Mouse (Mus musculus): ENCODE results near the gene Mn1. TPM values are rescaled to one million over a fixed set of nuclear protein-coding genes. Genes with fewer than 3 reads are reported as not detected.

Mn1 gene
- polyA plus RNA-seq, 1 experiment from 2014 or later: 1.7 TPM

DNA sequence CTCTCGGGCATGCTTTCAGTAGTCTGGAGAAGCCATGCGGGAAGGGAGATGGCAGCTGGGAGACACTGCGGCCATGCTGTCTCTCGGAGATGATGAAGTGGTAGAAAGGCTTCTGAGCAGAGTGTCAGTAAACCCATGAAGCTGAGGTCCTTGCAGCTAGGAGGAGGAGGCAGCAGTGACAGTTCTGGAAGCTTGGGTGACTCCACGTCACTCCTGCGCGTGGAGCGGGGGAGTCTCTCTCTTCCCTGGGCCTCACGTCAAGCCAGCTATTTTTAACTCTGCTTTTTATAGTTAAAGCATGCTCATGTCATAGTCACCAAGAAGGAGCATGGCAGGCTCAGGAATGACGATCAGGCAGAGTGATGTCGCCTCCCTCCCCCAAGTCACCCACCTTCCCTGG lies 56.3 kb downstream of the Mn1 start:
- ATAC-seq (ENCODE audit: low read depth): no peak
- Histone ChIP-seq H3K4me3 (ENCODE audit: low read depth, low read length) (no peak overlapping the region), H3K4me1 (ENCODE audit: control insufficient read depth, low read depth, low read length) (peaks cover 2% of the 10 kb centered on the region; the same call in 1 of the 2 replicates), H3K36me3 (ENCODE audit: control insufficient read depth, insufficient read depth) (no peaks in the 10 kb centered on the region), H3K27me3 (ENCODE audit: control insufficient read depth, insufficient read depth, low read depth, low read length) (no peaks in the 10 kb centered on the region), H3K4me2 (ENCODE audit: low read depth, low read length) (no peak overlapping the region), H3K27ac (ENCODE audit: low read length) (no peak overlapping the region), H3K9ac (ENCODE audit: low read depth, low read length) (no peak overlapping the region), H3K9me3 (replicated peaks; ENCODE audit: control insufficient read depth, low read length) (no peaks in the 10 kb centered on the region)
- WGBS (ENCODE audit: insufficient replicate concordance): 61% methylated on average over 11 of the region's 11 CpGs

DNA sequence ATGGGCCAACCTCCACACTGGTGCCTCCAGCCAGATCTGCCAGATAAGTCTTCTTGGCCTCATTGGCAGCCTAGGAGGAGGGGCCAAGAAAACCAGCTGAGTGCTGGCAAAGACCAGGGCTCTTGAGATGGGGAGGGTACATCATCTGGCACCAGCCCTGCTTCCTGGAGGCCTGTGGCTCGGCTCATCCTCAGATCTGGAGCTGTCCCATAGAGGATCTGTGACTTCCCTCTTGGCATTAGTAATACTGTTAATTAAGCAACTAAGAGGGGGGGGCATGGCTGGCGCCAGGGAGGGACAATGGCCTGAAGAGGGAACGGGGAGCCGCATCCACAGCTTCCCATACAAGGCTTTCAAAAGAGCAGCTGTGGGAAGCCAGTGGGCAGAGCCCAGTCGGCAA lies 58.6 kb downstream of the Mn1 start:
- ATAC-seq (ENCODE audit: low read depth): no peak
- Histone ChIP-seq H3K4me1 (ENCODE audit: control insufficient read depth, low read depth, low read length) (no peaks in the 10 kb centered on the region), H3K9ac (ENCODE audit: low read depth, low read length) (no peak overlapping the region), H3K4me3 (ENCODE audit: low read depth, low read length) (no peak overlapping the region), H3K4me2 (ENCODE audit: low read depth, low read length) (no peak overlapping the region), H3K27ac (ENCODE audit: low read length) (no peak overlapping the region), H3K27me3 (ENCODE audit: control insufficient read depth, insufficient read depth, low read depth, low read length) (no peaks in the 10 kb centered on the region), H3K9me3 (replicated peaks; ENCODE audit: control insufficient read depth, low read length) (no peaks in the 10 kb centered on the region), H3K36me3 (ENCODE audit: control insufficient read depth, insufficient read depth) (no peaks in the 10 kb centered on the region)
- WGBS (ENCODE audit: insufficient replicate concordance): 73% methylated on average over 5 of the region's 5 CpGs

DNA sequence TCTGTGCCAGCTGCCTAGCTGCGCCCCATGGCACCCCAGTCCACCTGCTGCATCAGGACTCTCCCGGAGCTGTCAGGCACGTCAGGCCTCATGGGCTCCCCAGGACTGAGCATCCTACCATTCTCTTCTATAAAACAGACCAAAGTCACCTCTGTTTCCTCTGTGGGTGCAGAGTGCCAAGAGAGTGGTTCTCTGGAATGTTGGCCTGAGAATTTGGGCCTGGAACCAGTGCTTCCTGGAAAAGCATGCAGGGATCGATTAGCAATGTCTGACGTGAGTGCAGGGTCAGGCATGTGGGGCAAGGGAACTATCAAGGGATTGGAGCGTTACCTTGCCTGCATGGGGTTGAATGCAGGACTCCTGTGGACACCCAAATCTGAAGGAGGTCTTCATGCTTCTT lies 59.0 kb downstream of the Mn1 start:
- Histone ChIP-seq H3K27ac (ENCODE audit: low read length) (no peak overlapping the region), H3K4me3 (ENCODE audit: low read depth, low read length) (no peak overlapping the region), H3K4me2 (ENCODE audit: low read depth, low read length) (no peak overlapping the region), H3K27me3 (ENCODE audit: control insufficient read depth, insufficient read depth, low read depth, low read length) (no peaks in the 10 kb centered on the region), H3K4me1 (ENCODE audit: control insufficient read depth, low read depth, low read length) (no peaks in the 10 kb centered on the region), H3K36me3 (ENCODE audit: control insufficient read depth, insufficient read depth) (no peaks in the 10 kb centered on the region), H3K9ac (ENCODE audit: low read depth, low read length) (no peak overlapping the region), H3K9me3 (replicated peaks; ENCODE audit: control insufficient read depth, low read length) (no peaks in the 10 kb centered on the region)
- ATAC-seq (ENCODE audit: low read depth): no peak
- 76% methylated on average over 6 of the region's 6 CpGs for WGBS (ENCODE audit: insufficient replicate concordance)

DNA sequence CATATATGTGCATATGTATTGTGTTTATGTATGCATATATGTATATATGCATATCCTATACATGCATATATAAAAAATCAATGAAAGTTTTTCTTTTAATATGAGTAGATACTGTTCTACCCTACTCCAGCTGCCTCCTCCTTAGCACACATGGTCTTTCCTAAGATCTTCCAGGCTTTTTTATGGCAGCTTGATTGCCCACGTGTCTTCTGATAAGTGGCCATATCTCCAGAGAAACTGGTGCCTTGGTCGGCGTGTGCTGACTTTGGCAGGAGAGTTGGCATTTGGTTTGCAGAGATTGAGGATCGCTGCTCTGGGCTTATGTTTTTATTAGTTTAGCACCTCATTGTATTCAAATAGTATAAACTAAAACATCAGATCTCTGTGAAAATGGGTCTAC lies 68.7 kb downstream of the Mn1 start:
- Histone ChIP-seq H3K4me1 (ENCODE audit: control insufficient read depth, low read depth, low read length) (no peaks in the 10 kb centered on the region), H3K9me3 (replicated peaks; ENCODE audit: control insufficient read depth, low read length) (no peaks in the 10 kb centered on the region), H3K27ac (ENCODE audit: low read length) (no peak overlapping the region), H3K4me2 (ENCODE audit: low read depth, low read length) (no peak overlapping the region), H3K9ac (ENCODE audit: low read depth, low read length) (no peak overlapping the region), H3K27me3 (ENCODE audit: control insufficient read depth, insufficient read depth, low read depth, low read length) (no peaks in the 10 kb centered on the region), H3K4me3 (ENCODE audit: low read depth, low read length) (no peak overlapping the region), H3K36me3 (ENCODE audit: control insufficient read depth, insufficient read depth) (no peaks in the 10 kb centered on the region)
- no peak for ATAC-seq (ENCODE audit: low read depth)
- WGBS (ENCODE audit: insufficient replicate concordance): 49% methylated on average over 4 of the region's 4 CpGs

DNA sequence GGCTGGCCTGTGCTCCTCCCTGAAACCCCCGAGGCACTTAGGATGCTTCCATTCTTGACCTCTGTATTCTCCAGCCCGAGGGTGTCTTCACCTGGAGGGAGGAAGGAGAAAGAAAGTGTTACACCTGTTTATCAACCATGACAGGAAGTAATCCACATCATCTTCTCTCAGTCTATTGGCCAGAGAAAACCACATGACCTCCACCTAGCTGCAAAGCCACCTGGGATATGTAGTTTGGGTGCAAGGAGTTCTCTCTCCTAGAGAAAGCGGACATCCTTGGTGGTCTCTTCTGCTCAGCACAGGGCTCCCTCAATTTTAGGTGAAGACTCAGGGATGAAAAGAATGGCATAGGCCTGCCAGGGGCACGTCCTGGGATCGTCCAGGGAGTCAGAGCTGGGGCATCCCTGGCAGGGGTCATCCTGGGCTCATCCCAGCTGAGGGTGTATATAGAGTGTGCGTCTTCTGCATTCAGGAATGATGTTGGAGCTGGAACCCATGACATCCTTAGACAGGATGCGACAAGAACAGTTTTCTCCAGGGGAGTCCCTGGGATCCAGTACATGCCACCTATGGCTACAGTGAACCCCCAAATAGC lies 72.0 kb downstream of the Mn1 start:
- Histone ChIP-seq H3K27me3 (ENCODE audit: control insufficient read depth, insufficient read depth, low read depth, low read length) (no peaks in the 10 kb centered on the region), H3K36me3 (ENCODE audit: control insufficient read depth, insufficient read depth) (no peaks in the 10 kb centered on the region), H3K27ac (ENCODE audit: low read length) (no peak overlapping the region), H3K9me3 (replicated peaks; ENCODE audit: control insufficient read depth, low read length) (no peaks in the 10 kb centered on the region), H3K9ac (ENCODE audit: low read depth, low read length) (no peak overlapping the region), H3K4me1 (ENCODE audit: control insufficient read depth, low read depth, low read length) (no peaks in the 10 kb centered on the region), H3K4me3 (ENCODE audit: low read depth, low read length) (no peak overlapping the region), H3K4me2 (ENCODE audit: low read depth, low read length) (no peak overlapping the region)
- 44% methylated on average over 7 of the region's 7 CpGs for WGBS (ENCODE audit: insufficient replicate concordance)
- no peak for ATAC-seq (ENCODE audit: low read depth)

DNA sequence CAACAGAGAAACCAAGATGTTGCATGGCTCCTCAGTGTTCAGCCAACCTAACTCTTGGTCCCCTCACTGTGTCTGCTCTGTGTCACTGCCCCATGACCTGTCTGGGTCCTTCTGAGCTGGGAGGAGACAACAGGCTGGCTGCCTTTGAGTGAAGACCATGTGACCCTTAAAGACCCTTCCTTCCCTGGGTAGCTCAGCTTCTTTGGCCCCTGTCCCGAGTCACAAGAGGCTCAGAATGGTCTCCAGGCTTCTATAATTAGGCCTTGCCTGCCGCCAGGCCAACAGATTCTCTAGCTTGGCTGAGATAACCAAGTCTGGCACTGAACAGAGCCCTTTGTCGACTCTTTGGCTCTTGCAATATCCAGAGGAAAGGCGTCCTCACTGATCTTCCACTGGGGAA lies 73.4 kb downstream of the Mn1 start:
- no peaks in the 10 kb centered on the region for H3K9me3 ChIP-seq (replicated peaks; ENCODE audit: control insufficient read depth, low read length)
- no peak overlapping the region for H3K9ac ChIP-seq (ENCODE audit: low read depth, low read length)
- no peak overlapping the region for H3K4me2 ChIP-seq (ENCODE audit: low read depth, low read length)
- no peak overlapping the region for H3K27ac ChIP-seq (ENCODE audit: low read length)
- no peak overlapping the region for H3K4me3 ChIP-seq (ENCODE audit: low read depth, low read length)
- H3K36me3 ChIP-seq (ENCODE audit: control insufficient read depth, insufficient read depth): no peaks in the 10 kb centered on the region
- no peaks in the 10 kb centered on the region for H3K27me3 ChIP-seq (ENCODE audit: control insufficient read depth, insufficient read depth, low read depth, low read length)
- WGBS (ENCODE audit: insufficient replicate concordance): 46% methylated on average over 4 of the region's 4 CpGs
- H3K4me1 ChIP-seq (ENCODE audit: control insufficient read depth, low read depth, low read length): no peaks in the 10 kb centered on the region
- no peak for ATAC-seq (ENCODE audit: low read depth)

DNA sequence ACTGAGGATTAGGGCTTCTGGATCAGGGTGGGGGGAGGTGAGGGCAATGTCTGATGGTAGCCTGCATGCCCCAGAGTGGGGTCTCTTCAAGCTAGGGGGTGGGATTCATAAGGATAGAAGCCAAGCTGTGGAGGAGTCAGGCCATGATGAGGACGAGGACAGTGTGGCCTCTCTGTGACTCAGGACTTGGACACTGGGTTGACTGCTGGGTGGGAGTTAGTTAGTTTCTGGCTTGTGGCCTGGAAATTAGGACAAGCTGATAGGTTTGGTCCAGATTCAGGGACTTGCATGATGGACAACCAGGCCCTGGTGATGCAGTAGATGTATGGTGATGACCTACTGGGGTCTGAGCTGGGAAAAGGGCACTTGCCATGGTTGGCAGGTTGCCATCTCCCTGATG lies 74.3 kb downstream of the Mn1 start:
- H3K9ac ChIP-seq (ENCODE audit: low read depth, low read length): no peak overlapping the region
- H3K4me3 ChIP-seq (ENCODE audit: low read depth, low read length): no peak overlapping the region
- H3K4me2 ChIP-seq (ENCODE audit: low read depth, low read length): no peak overlapping the region
- H3K36me3 ChIP-seq (ENCODE audit: control insufficient read depth, insufficient read depth): no peaks in the 10 kb centered on the region
- H3K4me1 ChIP-seq (ENCODE audit: control insufficient read depth, low read depth, low read length): no peaks in the 10 kb centered on the region
- 33% methylated on average over 1 of the region's 1 CpGs for WGBS (ENCODE audit: insufficient replicate concordance)
- no peak overlapping the region for H3K27ac ChIP-seq (ENCODE audit: low read length)
- no peaks in the 10 kb centered on the region for H3K9me3 ChIP-seq (replicated peaks; ENCODE audit: control insufficient read depth, low read length)
- H3K27me3 ChIP-seq (ENCODE audit: control insufficient read depth, insufficient read depth, low read depth, low read length): no peaks in the 10 kb centered on the region
- no peak for ATAC-seq (ENCODE audit: low read depth)

DNA sequence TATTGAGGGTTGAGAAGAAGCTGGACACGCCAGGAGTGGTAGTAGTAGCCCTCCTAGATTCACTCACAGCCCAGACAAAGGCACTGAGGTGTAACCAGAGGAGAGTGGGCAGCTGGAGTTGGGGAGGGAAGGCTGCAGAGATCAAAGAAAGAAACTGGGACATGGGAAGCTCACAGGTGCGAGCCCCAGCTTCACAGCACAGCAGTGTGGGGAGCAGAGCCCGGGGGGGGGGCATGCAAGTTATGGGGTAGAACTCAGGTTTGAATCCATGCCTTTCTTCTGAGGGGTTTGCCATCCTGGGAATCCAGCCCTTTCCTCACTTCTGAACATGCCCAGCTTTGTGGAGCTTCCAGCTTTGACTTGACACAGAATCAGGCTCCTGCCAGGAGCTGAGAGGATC lies 82.9 kb downstream of the Mn1 start:
- Histone ChIP-seq H3K27ac (ENCODE audit: low read length) (no peak overlapping the region), H3K9ac (ENCODE audit: low read depth, low read length) (no peak overlapping the region), H3K4me1 (ENCODE audit: control insufficient read depth, low read depth, low read length) (no peaks in the 10 kb centered on the region; the same call in 1 of the 2 replicates), H3K4me2 (ENCODE audit: low read depth, low read length) (no peak overlapping the region), H3K27me3 (ENCODE audit: control insufficient read depth, insufficient read depth, low read depth, low read length) (peaks cover 3% of the 10 kb centered on the region), H3K9me3 (replicated peaks; ENCODE audit: control insufficient read depth, low read length) (no peaks in the 10 kb centered on the region), H3K36me3 (ENCODE audit: control insufficient read depth, insufficient read depth) (no peaks in the 10 kb centered on the region), H3K4me3 (ENCODE audit: low read depth, low read length) (no peak overlapping the region)
- ATAC-seq (ENCODE audit: low read depth): no peak
- 44% methylated on average over 3 of the region's 3 CpGs for WGBS (ENCODE audit: insufficient replicate concordance)

DNA sequence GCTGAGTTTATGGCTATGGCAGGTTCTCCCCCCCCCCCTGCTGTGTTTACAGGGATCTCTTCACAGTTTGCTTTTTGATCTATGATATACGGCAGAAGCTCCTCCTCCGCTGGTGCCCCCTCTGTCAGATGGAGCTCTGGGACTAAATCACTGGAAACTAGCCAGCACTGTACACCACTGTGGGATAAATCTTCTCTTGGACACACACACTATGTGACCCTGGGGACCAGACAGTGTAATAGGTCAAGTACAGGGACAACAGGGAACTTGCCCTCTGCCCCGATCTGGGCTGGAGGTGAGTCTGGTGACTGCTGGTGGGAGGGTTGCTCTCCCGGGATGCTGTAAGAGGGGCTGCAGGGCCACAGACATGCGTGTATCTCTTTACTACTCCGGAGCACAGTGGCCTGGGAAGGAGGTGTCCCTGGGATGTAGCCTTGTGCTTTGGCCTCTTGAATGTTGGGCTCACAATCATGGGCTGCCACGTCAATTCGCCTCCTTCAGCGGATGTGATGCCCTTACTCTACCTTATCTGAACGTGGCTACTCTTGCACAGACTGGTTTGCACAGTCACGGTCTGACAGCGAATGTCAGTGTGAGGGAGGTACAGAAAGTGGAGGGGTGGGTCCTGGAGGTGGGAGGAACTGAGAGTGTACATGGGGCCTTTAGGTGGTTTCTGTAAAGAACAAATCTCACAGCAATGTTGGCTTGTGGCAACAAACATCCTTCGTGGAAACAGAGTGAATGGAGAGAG lies 84.7 kb downstream of the Mn1 start:
- H3K4me3 ChIP-seq (ENCODE audit: low read depth, low read length): no peak overlapping the region
- H3K4me1 ChIP-seq (ENCODE audit: control insufficient read depth, low read depth, low read length): peaks cover 10% of the 10 kb centered on the region
- no peak overlapping the region for H3K9ac ChIP-seq (ENCODE audit: low read depth, low read length)
- H3K9me3 ChIP-seq (replicated peaks; ENCODE audit: control insufficient read depth, low read length): no peaks in the 10 kb centered on the region
- no peak overlapping the region for H3K4me2 ChIP-seq (ENCODE audit: low read depth, low read length)
- WGBS (ENCODE audit: insufficient replicate concordance): 42% methylated on average over 13 of the region's 13 CpGs
- H3K36me3 ChIP-seq (ENCODE audit: control insufficient read depth, insufficient read depth): no peaks in the 10 kb centered on the region
- ATAC-seq (ENCODE audit: low read depth): peak; percentile 69
- no peak overlapping the region for H3K27ac ChIP-seq (ENCODE audit: low read length)
- H3K27me3 ChIP-seq (ENCODE audit: control insufficient read depth, insufficient read depth, low read depth, low read length): peaks cover 3% of the 10 kb centered on the region

Measured in liver, embryonic 16.5 days (tissue).